Mouse (Mus musculus): Measurements from ENCODE around the gene Itga6.

The Itga6 gene

DNA sequence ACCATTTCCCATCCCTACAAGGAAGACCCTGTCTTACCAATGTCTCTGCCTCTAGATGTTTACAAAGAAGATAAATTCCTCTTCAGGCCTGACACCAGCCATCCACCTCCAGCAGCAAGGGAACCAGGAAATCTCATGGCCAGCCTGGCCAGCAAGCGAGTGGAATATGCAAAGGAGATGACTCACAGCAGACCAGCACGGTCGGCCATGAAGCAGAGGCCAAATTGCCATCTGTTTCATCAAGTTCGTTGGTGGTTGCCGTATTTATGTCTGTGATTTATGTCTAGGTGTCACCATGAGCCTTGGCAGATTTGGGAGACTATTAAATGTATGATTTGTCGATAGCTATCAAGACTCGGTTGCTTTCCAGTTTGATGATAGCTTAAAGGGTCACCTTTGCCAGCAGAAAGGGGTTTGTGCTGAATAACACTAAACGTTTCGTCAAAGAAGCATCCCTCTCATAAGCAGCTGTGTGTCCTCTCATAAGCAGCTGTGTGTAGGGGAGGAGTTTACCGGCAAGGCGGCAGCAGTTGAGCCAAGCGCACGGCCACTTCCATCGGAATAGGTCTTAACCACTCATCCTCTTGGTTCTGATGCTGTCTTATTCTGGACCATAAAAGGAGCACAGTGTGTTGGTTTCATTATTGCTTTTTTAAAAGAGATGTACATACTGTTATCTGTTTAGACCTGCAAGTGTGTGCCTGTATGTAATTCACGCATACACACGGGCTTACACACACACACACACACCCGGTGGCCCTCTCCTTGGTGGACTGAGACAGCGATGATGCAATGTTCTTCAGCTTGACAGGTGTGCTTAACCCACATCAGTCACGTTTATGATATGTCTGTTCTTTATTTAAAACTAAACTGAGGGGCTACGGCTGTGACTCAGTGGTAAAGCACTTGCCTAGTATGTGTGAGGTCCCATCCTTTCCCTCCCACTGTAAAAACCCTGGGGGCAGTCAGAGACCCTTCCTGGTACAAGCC lies 14.5 kb upstream of the Itga6 start:
- DNase-seq (ENCODE audit: low spot score in 2 of 2), result no peak

DNA sequence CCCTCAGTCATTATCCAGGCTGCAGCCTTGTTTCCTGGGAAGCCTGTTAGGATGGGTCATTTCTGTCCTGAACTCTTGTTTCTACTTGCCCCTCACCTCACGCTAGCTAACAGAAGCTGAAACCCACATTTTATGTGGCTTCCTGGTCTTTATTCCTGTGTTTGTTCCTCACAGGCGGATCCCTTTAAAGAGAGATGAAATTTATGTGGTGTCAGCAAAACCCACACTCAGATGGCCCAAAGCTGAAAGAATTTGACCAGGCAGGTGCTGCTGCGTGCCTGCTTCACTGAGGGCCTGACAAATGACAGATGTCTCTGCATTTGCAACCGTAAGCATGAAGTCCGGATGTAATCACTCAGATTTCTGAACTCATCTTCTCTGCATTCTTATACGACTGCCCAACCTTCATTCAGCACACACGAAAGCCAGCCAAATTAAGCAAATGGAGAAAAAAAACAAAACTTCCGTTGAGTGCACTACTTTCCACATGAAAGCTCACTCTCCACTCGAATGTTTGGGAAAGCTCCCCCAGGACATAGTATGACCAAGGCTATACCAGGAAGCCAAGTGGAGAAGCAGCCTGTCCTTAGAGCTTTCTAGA lies 10.5 kb upstream of the Itga6 start:
- DNase-seq (ENCODE audit: low spot score in 2 of 2), result no peak

GRCm38 (mm10) chr2:71735541-71736159 lies 9.8 kb upstream of the Itga6 start:
- DNase-seq (ENCODE audit: low spot score in 2 of 2), result no peak

GRCm38 (mm10) chr2:71736213-71736612 lies 9.2 kb upstream of the Itga6 start:
- no peak for DNase-seq (ENCODE audit: low spot score in 2 of 2)

DNA sequence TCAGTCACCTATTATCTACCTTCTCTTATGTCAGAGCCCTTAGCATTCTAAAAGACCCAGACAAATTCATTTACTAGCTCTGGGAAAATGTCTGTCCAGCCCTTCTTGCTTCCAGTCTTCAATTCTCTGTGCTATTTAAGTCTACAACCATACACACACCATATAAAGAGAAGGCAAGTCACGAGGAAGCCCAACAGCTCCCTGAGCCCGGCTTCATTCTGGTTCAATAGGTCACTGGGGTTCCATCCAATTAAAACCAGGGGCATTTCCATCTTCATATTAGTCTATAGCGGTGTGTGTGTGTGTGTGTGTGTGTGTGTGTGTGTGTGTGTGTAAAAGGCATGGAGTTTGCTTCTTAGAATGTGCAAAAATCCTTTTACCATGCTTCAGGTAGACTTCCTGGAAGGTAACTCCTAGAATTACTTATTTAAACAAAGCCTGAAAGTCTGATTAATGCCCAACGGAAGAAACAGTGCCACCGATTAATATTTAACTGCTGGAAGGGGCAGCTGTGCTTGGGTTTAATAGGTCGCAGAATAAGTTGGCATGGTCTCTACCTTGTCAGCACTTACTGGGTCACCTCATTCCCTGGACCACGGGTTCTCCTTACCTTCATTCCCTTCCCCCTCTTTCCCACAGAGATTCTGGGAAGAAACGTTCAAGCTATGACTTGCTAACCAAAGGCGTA lies 6.1 kb upstream of the Itga6 start:
- DNase-seq (ENCODE audit: low spot score in 2 of 2), result no peak

- no peak for DNase-seq (ENCODE audit: low spot score in 2 of 2)
These were observed 2.9 kb upstream of the Itga6 start for GRCm38 (mm10) chr2:71742557-71742956.

GRCm38 (mm10) chr2:71743377-71743776 lies 2.0 kb upstream of the Itga6 start:
- no peak for DNase-seq (ENCODE audit: low spot score in 2 of 2)

DNA sequence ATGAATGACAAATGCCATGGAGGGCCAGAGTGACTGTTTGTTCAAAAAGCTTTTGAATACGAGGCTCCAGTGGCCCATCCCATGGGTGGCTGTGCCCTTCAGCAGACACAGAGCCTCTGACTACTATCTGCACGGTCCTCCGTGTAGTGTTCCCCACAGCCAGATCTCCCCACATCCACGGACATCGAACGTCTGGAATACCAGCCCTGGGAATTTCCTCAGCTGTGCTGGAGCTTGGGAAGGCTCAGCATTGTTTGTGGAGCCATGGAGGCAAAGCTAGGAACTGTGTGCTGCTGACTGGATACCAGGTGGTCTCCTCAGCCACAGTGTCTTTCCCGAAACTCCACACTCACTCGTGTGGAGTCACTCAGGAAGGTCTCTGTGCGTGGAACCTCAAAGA lies 1.1 kb upstream of the Itga6 start:
- no peak for DNase-seq (ENCODE audit: low spot score in 2 of 2)

DNA sequence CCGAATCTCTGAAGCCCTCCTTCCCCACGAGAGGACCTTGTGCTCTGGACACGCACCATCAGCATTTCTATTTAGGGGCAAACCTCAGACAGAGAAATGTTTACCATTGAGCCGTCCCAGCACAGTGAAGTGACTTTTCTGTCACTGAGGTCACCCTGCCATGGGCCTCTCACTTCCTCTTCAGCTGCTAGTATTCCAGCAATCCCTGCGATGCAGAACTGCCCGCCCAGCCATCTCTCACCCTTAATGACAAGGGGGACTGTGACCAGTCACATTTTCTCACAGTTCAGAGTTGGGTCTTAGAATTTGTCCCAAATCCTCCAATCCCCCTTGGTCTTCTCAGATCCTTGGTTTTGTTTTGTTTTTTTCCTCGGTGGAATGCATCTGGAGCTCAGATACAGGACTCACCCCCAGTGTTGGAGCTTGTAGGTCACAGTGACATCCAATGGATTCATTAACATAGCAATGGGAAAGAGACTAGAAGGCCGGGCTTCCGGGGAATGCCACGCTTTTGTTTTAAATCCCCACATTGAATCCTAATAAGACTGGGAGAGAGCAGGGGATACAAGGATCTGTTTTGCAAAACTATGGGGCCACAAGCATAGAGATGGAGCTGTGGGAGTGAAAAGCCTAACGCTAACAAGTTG lies 432 bp upstream of the Itga6 start:
- DNase-seq (ENCODE audit: low spot score in 2 of 2), result no peak

GRCm38 (mm10) chr2:71748451-71748850 lies 3.0 kb downstream of the Itga6 start:
- no peak for DNase-seq (ENCODE audit: low spot score in 2 of 2)

DNA sequence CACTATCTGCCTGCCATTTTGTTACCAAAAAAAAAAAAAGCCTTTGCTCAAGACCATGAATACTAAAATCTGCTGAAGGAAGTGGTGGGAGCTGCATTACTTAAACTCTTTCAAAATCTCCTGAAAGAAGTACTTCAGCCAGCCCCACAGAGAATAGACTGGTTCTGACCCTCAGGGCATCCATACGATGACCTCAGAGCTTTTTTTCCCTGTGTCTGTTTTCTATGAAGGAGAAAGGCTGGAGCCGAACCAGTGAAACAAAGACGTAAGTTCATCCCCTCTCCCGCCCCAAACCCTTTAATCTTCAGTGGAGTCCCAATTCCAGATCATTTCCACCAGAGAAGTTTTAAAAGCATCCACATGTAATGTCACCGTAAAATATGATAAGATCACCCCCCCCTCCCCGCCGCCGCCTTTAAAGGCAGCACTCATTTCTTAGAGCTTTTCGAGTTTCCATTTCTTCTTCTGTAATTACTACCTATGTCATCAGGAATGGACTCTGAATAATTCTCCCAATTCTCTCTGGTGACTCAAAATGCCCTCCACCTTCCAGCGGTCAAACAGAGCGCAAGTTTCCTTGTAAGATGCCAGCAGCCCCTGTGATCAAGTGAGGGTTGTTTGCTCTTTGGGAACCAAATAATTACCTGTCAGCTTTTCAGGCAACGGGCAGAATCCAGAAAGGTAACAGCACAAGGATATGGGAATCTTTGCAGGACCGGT lies 4.1 kb downstream of the Itga6 start:
- DNase-seq (ENCODE audit: low spot score in 2 of 2), result no peak

DNA sequence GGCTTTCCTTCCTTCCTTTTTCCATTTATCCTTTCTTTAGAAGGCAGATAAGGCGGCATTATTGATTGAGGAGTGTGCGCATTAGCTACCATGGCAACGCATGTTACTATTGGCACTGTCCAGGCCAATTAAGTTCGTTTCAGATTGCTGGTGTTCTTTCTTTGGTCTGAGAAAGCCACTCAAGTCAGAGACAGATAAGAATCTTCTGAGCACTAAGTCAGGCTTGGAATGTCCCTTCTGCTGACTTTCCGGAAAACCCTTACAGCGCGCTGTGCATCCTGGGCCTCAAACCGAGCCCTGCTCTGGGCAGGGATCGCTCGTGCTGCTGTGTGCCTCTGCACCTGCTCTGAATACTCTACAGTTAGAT lies 4.7 kb downstream of the Itga6 start:
- no peak for DNase-seq (ENCODE audit: low spot score in 2 of 2)

GRCm38 (mm10) chr2:71751336-71751735 lies 5.9 kb downstream of the Itga6 start:
- DNase-seq (ENCODE audit: low spot score in 2 of 2), result no peak

- no peak for DNase-seq (ENCODE audit: low spot score in 2 of 2)
These were observed 6.4 kb downstream of the Itga6 start for GRCm38 (mm10) chr2:71751863-71752262.

DNA sequence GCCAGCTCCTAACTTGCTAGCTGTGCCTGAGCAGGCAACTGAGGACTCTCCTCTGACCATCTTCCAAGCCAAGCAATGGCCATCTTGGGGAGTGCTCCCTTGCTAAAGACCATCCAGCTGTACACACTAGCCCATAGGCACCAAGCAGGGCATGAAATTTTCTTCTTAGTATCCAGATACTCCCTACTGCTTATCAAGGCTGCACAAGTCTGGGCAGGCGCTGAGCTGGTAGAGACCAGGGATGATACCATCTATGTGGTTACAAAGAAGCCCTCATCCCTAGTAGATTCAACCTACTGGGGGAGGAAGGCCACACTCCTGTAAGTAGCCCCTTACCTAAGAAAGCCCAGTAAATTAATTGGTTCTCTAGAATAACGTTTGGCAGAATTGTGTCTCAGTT lies 7.0 kb downstream of the Itga6 start:
- DNase-seq (ENCODE audit: low spot score in 2 of 2), result no peak

GRCm38 (mm10) chr2:71753161-71753560 lies 7.7 kb downstream of the Itga6 start:
- no peak for DNase-seq (ENCODE audit: low spot score in 2 of 2)

GRCm38 (mm10) chr2:71755748-71756147 lies 10.3 kb downstream of the Itga6 start:
- DNase-seq (ENCODE audit: low spot score in 2 of 2), result no peak

DNA sequence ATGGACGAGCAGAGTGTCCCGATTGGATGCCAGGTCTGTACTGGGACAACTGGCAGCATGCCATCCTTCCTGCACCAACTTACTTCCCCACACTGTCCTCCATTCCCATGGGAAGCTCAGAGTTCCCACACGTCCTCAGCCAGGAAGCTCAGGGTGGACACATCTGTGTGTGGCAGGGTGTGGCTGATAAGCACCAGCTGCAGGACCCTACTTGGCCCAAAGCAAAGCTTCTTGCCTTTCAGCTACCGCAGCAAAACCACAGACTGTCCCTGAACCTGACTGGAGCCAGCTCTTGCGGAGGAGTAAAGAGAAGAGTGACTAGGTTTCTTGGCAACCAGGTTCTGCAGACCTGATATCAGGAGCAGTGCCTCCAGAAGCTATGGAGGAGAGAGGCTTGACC lies 11.7 kb downstream of the Itga6 start:
- DNase-seq (ENCODE audit: low spot score in 2 of 2), result no peak

- DNase-seq (ENCODE audit: low spot score in 2 of 2), result no peak
These were observed 13.4 kb downstream of the Itga6 start for GRCm38 (mm10) chr2:71758591-71759531.

DNA sequence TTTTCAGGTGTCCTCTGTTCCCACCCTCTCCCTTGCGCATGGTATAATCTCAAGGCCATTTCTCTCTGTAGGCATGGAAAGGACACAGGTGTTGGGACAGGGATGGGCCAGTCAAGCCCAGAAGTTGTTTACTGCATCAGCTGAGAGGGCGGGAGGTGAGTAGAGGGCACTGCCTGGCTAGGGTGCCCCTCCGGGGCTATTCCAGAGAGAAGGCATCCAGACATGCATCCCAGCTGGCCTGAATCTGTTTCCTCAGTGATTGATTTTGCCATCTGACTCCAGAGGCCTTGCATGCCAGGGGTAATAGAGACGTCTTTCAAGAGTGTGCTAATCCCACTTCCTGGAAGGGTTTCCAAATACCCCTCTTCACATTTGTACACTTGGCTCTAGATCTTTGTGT lies 14.7 kb downstream of the Itga6 start:
- no peak for DNase-seq (ENCODE audit: low spot score in 2 of 2)
